Mouse (Mus musculus): ENCODE measurements around the gene Csrnp1. TPM values are rescaled to one million over a fixed set of nuclear protein-coding genes. Genes with fewer than 3 reads are reported as not detected.

Csrnp1 gene
- polyA plus RNA-seq, 1 experiment from 2014 or later, result 9.6 TPM

DNA sequence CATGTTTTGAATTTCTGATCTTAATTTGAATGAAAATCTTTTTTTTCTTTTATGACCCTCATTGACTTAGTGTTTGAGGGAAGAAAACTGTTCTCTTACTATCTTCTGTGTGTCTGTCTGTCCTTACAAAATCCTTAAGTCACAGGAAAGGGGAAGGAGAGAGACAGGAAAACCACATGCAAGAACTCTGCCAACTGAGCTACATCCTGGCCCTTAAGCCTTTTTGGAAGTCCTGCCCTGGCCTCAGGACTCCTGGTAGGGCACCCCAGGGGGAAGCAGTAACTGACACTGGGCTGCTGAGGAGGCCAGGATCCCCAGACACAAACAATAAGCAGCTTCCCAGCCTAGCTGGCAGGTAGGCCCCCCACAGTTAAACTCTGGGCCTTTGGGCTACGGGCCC is 41.1 kb downstream of the Csrnp1 start:
- Histone ChIP-seq H3K9ac (ENCODE audit: low read length) (no peak overlapping the region), H3K4me3 (ENCODE audit: low read length) (no peak overlapping the region), H3K9me3 (ENCODE audit: control insufficient read depth, low read length) (no peaks in the 10 kb centered on the region), H3K4me2 (ENCODE audit: low read depth, low read length) (no peak overlapping the region), H3K36me3 (ENCODE audit: control insufficient read depth, insufficient read depth, low read length) (no peaks in the 10 kb centered on the region), H3K27ac (ENCODE audit: low read length) (no peak overlapping the region), H3K27me3 (ENCODE audit: control insufficient read depth, insufficient read depth, low read depth, low read length) (no peaks in the 10 kb centered on the region), H3K4me1 (replicated peaks; ENCODE audit: control insufficient read depth, insufficient read depth, low read length) (peaks cover 3% of the 10 kb centered on the region; the same call in 1 of the 2 replicates)
- WGBS, result 81% methylated on average over 1 of the region's 1 CpGs
- ATAC-seq (ENCODE audit: low read depth), result no peak

- no peak overlapping the region for H3K4me3 ChIP-seq (ENCODE audit: low read length)
- H3K27me3 ChIP-seq (ENCODE audit: control insufficient read depth, insufficient read depth, low read depth, low read length), result no peaks in the 10 kb centered on the region
- no peak for ATAC-seq (ENCODE audit: low read depth)
- no peak overlapping the region for H3K27ac ChIP-seq (ENCODE audit: low read length)
- H3K9ac ChIP-seq (ENCODE audit: low read length), result no peak overlapping the region
- H3K4me1 ChIP-seq (replicated peaks; ENCODE audit: control insufficient read depth, insufficient read depth, low read length), result peaks cover 7% of the 10 kb centered on the region
- no peaks in the 10 kb centered on the region for H3K36me3 ChIP-seq (ENCODE audit: control insufficient read depth, insufficient read depth, low read length)
- WGBS, result 68% methylated on average over 14 of the region's 14 CpGs
- no peaks in the 10 kb centered on the region for H3K9me3 ChIP-seq (ENCODE audit: control insufficient read depth, low read length)
- H3K4me2 ChIP-seq (ENCODE audit: low read depth, low read length), result no peak overlapping the region
Measured at GRCm38 (mm10) chr9:119941861-119942260, 42.6 kb downstream of the Csrnp1 start.

DNA sequence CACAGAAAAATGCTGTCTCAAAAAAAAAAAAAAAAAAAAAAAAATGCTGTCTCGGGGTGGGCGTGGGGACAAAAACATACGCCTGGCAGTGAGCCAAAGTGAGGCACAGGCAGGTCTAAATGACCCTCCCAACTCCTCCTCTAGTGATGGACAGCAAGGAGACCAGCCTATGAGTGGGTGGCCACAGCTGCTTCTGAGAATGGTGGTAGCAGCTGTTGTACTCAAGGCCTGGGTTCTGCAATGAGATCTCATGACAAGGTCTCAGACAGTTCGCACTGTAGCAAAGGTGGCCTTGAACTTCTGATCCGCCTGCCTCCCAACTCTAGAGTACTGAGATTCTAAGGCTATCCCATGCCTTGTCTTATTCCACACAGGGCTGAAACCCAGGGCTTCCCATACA is 43.1 kb downstream of the Csrnp1 start:
- H3K27me3 ChIP-seq (ENCODE audit: control insufficient read depth, insufficient read depth, low read depth, low read length), result no peaks in the 10 kb centered on the region
- WGBS, result 47% methylated on average over 5 of the region's 5 CpGs
- no peaks in the 10 kb centered on the region for H3K36me3 ChIP-seq (ENCODE audit: control insufficient read depth, insufficient read depth, low read length)
- no peak overlapping the region for H3K9ac ChIP-seq (ENCODE audit: low read length)
- H3K4me3 ChIP-seq (ENCODE audit: low read length), result no peak overlapping the region
- no peak overlapping the region for H3K27ac ChIP-seq (ENCODE audit: low read length)
- H3K4me2 ChIP-seq (ENCODE audit: low read depth, low read length), result no peak overlapping the region
- ATAC-seq (ENCODE audit: low read depth), result no peak
- no peaks in the 10 kb centered on the region for H3K9me3 ChIP-seq (ENCODE audit: control insufficient read depth, low read length)
- H3K4me1 ChIP-seq (replicated peaks; ENCODE audit: control insufficient read depth, insufficient read depth, low read length), result peaks cover 7% of the 10 kb centered on the region

DNA sequence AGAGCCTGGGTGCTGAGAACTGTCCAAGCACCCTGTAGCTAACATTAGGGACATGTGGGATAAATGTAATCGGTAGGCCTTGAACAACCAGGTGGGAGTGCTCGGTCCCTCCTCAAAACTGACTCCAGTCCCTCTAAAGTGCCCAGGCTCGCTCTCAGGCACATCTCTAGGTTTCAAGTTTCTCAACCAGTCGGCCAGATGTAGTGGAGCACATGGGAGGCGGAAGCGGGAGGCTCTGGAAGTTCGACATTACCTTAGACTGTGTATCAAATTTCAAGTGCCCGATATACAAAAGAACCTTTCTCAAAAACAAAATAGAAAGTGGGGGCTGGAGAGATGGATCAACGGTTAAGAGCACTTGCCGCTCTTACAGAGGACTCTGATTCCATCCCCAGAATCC is 44.8 kb downstream of the Csrnp1 start:
- peaks cover 7% of the 10 kb centered on the region for H3K4me1 ChIP-seq (replicated peaks; ENCODE audit: control insufficient read depth, insufficient read depth, low read length)
- no peak overlapping the region for H3K4me3 ChIP-seq (ENCODE audit: low read length)
- no peak overlapping the region for H3K4me2 ChIP-seq (ENCODE audit: low read depth, low read length)
- no peaks in the 10 kb centered on the region for H3K36me3 ChIP-seq (ENCODE audit: control insufficient read depth, insufficient read depth, low read length)
- no peak for ATAC-seq (ENCODE audit: low read depth)
- H3K27me3 ChIP-seq (ENCODE audit: control insufficient read depth, insufficient read depth, low read depth, low read length), result no peaks in the 10 kb centered on the region
- WGBS, result 58% methylated on average over 10 of the region's 10 CpGs
- no peaks in the 10 kb centered on the region for H3K9me3 ChIP-seq (ENCODE audit: control insufficient read depth, low read length)
- H3K27ac ChIP-seq (ENCODE audit: low read length), result no peak overlapping the region
- 0 out of 2 replicates have a peak overlapping the region, but pooled peaks have one; percentile 31 for H3K9ac ChIP-seq (ENCODE audit: low read length)

DNA sequence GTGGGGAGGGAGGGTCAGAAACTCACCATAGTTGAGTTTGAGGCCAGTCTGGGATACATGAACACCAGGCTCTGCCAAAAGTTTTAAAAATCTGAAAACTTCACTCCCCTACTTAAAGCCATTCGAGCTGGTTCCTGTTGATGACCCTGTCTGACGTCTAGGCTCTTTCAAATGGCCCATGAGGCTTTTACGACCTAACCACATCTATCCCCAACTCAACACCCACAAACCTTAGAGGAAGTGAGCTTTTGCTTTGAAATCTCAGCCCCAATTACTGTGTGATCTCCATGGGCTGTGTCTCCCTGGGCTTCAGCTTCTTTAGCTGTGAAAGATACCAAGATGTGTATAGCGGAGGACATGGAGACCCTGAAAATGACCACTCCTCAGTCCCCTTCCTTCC is 46.0 kb downstream of the Csrnp1 start:
- no peak for ATAC-seq (ENCODE audit: low read depth)
- no peaks in the 10 kb centered on the region for H3K36me3 ChIP-seq (ENCODE audit: control insufficient read depth, insufficient read depth, low read length)
- H3K4me2 ChIP-seq (ENCODE audit: low read depth, low read length), result no peak overlapping the region
- no peak overlapping the region for H3K9ac ChIP-seq (ENCODE audit: low read length)
- H3K9me3 ChIP-seq (ENCODE audit: control insufficient read depth, low read length), result no peaks in the 10 kb centered on the region
- no peaks in the 10 kb centered on the region for H3K27me3 ChIP-seq (ENCODE audit: control insufficient read depth, insufficient read depth, low read depth, low read length)
- H3K4me1 ChIP-seq (replicated peaks; ENCODE audit: control insufficient read depth, insufficient read depth, low read length), result peaks cover 7% of the 10 kb centered on the region
- no peak overlapping the region for H3K4me3 ChIP-seq (ENCODE audit: low read length)
- 77% methylated on average over 4 of the region's 4 CpGs for WGBS
- H3K27ac ChIP-seq (ENCODE audit: low read length), result no peak overlapping the region

GRCm38 (mm10) chr9:119937005-119937773 is 47.3 kb downstream of the Csrnp1 start, which contains the start of the genes Gorasp1 and Ttc21a:
TSS of gene Gorasp1 (minus strand) at chr9:119937565.
TSS of gene Ttc21a (plus strand) at chr9:119937606.
- H3K4me3 ChIP-seq (ENCODE audit: low read length), result peak within 1 kb of the TSS; percentile 65
- peak; percentile 97 for ATAC-seq (ENCODE audit: low read depth)
- peak within 1 kb of the TSS; percentile 83 for H3K9ac ChIP-seq (ENCODE audit: low read length)
- peaks cover 2% of the 10 kb centered on the region; the same call in 1 of the 2 replicates for H3K36me3 ChIP-seq (ENCODE audit: control insufficient read depth, insufficient read depth, low read length)
- H3K4me1 ChIP-seq (replicated peaks; ENCODE audit: control insufficient read depth, insufficient read depth, low read length), result peaks cover 7% of the 10 kb centered on the region
- H3K9me3 ChIP-seq (ENCODE audit: control insufficient read depth, low read length), result no peaks in the 10 kb centered on the region
- no peaks in the 10 kb centered on the region for H3K27me3 ChIP-seq (ENCODE audit: control insufficient read depth, insufficient read depth, low read depth, low read length)
- H3K27ac ChIP-seq (ENCODE audit: low read length), result peak within 1 kb of the TSS; percentile 31
- peak within 1 kb of the TSS; percentile 86 for H3K4me2 ChIP-seq (ENCODE audit: low read depth, low read length)
- 1% methylated on average over 40 of the region's 40 CpGs for WGBS

GRCm38 (mm10) chr9:119933675-119934074 is 50.8 kb downstream of the Csrnp1 start:
- no peak overlapping the region for H3K4me3 ChIP-seq (ENCODE audit: low read length)
- H3K4me2 ChIP-seq (ENCODE audit: low read depth, low read length), result no peak overlapping the region
- no peaks in the 10 kb centered on the region for H3K9me3 ChIP-seq (ENCODE audit: control insufficient read depth, low read length)
- peaks cover 17% of the 10 kb centered on the region for H3K36me3 ChIP-seq (ENCODE audit: control insufficient read depth, insufficient read depth, low read length)
- no peak for ATAC-seq (ENCODE audit: low read depth)
- H3K9ac ChIP-seq (ENCODE audit: low read length), result no peak overlapping the region
- H3K4me1 ChIP-seq (replicated peaks; ENCODE audit: control insufficient read depth, insufficient read depth, low read length), result peaks cover 4% of the 10 kb centered on the region
- no peaks in the 10 kb centered on the region for H3K27me3 ChIP-seq (ENCODE audit: control insufficient read depth, insufficient read depth, low read depth, low read length)
- WGBS, result 91% methylated on average over 6 of the region's 6 CpGs
- H3K27ac ChIP-seq (ENCODE audit: low read length), result no peak overlapping the region

- no peak overlapping the region for H3K4me2 ChIP-seq (ENCODE audit: low read depth, low read length)
- no peak overlapping the region for H3K4me3 ChIP-seq (ENCODE audit: low read length)
- WGBS, result 86% methylated on average over 12 of the region's 12 CpGs
- H3K36me3 ChIP-seq (ENCODE audit: control insufficient read depth, insufficient read depth, low read length), result peaks cover 29% of the 10 kb centered on the region
- no peak overlapping the region for H3K9ac ChIP-seq (ENCODE audit: low read length)
- ATAC-seq (ENCODE audit: low read depth), result no peak
- H3K4me1 ChIP-seq (replicated peaks; ENCODE audit: control insufficient read depth, insufficient read depth, low read length), result peaks cover 3% of the 10 kb centered on the region
- no peaks in the 10 kb centered on the region for H3K27me3 ChIP-seq (ENCODE audit: control insufficient read depth, insufficient read depth, low read depth, low read length)
- H3K27ac ChIP-seq (ENCODE audit: low read length), result no peak overlapping the region
- no peaks in the 10 kb centered on the region for H3K9me3 ChIP-seq (ENCODE audit: control insufficient read depth, low read length)
Measured at GRCm38 (mm10) chr9:119932358-119932757, 52.1 kb downstream of the Csrnp1 start.

- no peaks in the 10 kb centered on the region for H3K27me3 ChIP-seq (ENCODE audit: control insufficient read depth, insufficient read depth, low read depth, low read length)
- 53% methylated on average over 5 of the region's 5 CpGs for WGBS
- no peak overlapping the region for H3K4me3 ChIP-seq (ENCODE audit: low read length)
- ATAC-seq (ENCODE audit: low read depth), result peak; percentile 78
- H3K4me2 ChIP-seq (ENCODE audit: low read depth, low read length), result no peak overlapping the region
- peaks cover 50% of the 10 kb centered on the region for H3K36me3 ChIP-seq (ENCODE audit: control insufficient read depth, insufficient read depth, low read length)
- H3K27ac ChIP-seq (ENCODE audit: low read length), result peak overlapping the region; percentile 89
- no peaks in the 10 kb centered on the region for H3K9me3 ChIP-seq (ENCODE audit: control insufficient read depth, low read length)
- H3K9ac ChIP-seq (ENCODE audit: low read length), result no peak overlapping the region
- H3K4me1 ChIP-seq (replicated peaks; ENCODE audit: control insufficient read depth, insufficient read depth, low read length), result peaks cover 11% of the 10 kb centered on the region
Measured at GRCm38 (mm10) chr9:119926497-119926896, 58.0 kb downstream of the Csrnp1 start.
